Mouse (Mus musculus): Measurements from ENCODE around the gene Ntn5. TPM values are rescaled to one million over a fixed set of nuclear protein-coding genes. Genes with fewer than 3 reads are reported as not detected.
A peak's percentile ranks its signal among the peaks of the same experiment; 100 is the strongest.
"Not testable (repeated sequence)": the region's sequence is repeated elsewhere in the genome, so short reads cannot be mapped to it uniquely, and the experiment has no call there.

The Ntn5 gene
- polyA plus RNA-seq, 1 experiment from 2014 or later: not detected

DNA sequence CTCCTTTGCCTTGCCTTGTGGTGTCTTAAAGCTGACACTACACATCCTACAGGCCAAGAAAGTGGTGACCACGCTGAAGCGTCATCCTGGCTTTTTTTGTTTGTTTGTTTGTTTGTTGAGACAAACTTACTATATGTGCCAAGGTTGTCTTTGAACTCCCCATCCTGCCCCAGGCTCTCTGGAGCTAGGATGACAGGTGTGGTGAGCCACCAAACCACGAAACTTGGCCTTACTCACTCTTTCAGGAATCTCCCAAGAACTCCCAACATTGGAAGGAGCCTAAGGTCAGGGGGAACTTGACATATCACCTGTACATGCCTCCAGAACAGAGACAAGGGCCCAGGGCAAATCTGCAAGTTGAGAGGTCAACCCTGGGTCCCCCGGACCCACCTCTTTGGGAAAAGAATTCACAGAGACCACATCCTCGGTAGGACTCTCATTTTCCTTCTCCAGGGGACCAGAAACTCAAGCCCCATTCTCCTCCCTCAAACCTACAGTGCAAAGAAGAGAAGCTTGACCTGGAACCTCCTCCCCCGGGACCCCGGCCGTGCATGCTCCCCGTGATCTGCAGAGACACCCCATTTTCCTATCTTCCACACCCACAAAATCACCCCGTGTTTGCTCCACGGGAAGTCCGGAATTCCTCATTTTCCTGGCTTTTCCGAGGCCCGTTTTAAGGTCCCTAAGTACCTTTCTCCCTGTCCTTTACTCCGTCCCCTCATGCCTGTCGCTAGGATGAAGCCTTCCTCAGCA lies 41.1 kb upstream of the Ntn5 start:
- Histone ChIP-seq H3K4me1 (peaks cover 37% of the 10 kb centered on the region), H3K4me3 (peak overlapping the region; percentile 48), H3K9me3 (replicated peaks) (no peaks in the 10 kb centered on the region), H3K36me3 (ENCODE audit: poor library complexity, severe bottlenecking) (no peaks in the 10 kb centered on the region), H3K27ac (peak overlapping the region; percentile 86), H3K27me3 (0 out of 2 replicates have a peak, but pooled peaks cover 6% of the 10 kb centered on the region), H3K9ac (peak overlapping the region; percentile 81), H3K4me2 (peak overlapping the region; percentile 87)
- ATAC-seq: no peak
- 32% methylated on average over 16 of the region's 16 CpGs for WGBS

DNA sequence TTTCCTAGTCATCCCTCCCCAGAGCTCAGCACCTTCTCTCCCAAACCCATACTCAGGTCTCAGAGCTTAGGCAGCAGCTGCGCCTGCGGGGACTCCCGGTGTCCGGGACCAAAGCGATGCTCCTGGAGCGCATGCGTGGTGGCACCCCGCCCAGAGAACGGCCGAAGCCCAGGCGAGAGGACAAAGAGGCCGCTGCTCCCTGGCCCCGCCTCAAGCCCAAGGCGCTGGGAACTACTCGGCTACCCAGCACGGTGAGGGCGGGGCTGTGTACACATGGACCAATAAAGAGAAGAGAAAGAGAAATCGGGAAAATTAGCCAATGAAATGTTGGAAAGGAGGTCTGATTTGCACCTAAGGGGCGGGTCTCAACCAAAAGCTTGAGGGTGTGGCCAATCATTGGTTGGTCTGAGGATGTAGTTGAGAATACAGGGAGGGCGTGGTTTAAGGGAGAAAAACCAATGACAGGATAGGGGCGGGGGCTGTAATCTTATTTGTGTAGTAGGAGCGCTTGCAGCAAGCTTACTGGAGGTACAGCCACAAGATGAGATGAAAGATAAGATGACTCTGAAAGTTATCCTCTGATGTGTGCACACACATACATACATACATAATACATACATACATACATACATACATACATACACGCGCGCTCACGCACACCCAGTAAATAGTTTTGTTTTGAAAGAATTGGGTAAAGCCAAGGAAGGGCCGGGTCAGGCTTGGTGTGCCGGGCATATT lies 40.2 kb upstream of the Ntn5 start:
- Histone ChIP-seq H3K27ac (peak overlapping the region; percentile 86), H3K9me3 (replicated peaks) (no peaks in the 10 kb centered on the region), H3K9ac (peak overlapping the region; percentile 81), H3K4me2 (peak overlapping the region; percentile 87), H3K27me3 (0 out of 2 replicates have a peak, but pooled peaks cover 7% of the 10 kb centered on the region), H3K4me3 (peak overlapping the region; percentile 48), H3K36me3 (ENCODE audit: poor library complexity, severe bottlenecking) (no peaks in the 10 kb centered on the region), H3K4me1 (peaks cover 30% of the 10 kb centered on the region)
- under 1% methylated on average over 28 of the region's 28 CpGs for WGBS
- ATAC-seq: peak; percentile 92

DNA sequence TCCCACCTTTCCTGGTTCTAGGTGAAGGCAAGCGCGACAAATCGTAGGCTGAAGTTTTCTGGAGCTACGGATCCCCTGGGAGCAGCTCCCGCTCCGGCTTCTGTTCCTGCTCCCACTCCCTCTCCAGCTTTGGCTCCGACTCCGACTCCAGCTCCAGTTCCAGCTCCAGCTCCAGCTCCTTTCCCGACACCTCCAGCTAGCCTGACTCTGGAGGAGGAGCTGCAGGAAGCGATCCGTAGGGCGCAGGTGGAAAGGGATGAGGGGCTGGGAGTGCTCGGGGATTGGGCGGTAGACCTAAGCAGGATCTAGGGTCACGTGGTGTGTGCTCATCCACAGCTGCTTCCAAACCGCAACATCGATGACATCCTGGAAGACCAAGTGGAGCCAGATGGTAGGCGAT lies 39.6 kb upstream of the Ntn5 start:
- Histone ChIP-seq H3K4me3 (peak overlapping the region; percentile 48), H3K4me1 (peaks cover 30% of the 10 kb centered on the region), H3K27ac (peak overlapping the region; percentile 86), H3K27me3 (0 out of 2 replicates have a peak, but pooled peaks cover 7% of the 10 kb centered on the region), H3K36me3 (ENCODE audit: poor library complexity, severe bottlenecking) (no peaks in the 10 kb centered on the region), H3K4me2 (peak overlapping the region; percentile 87), H3K9me3 (replicated peaks) (no peaks in the 10 kb centered on the region), H3K9ac (peak overlapping the region; percentile 65)
- ATAC-seq: peak; percentile 39
- WGBS: 1% methylated on average over 18 of the region's 18 CpGs

DNA sequence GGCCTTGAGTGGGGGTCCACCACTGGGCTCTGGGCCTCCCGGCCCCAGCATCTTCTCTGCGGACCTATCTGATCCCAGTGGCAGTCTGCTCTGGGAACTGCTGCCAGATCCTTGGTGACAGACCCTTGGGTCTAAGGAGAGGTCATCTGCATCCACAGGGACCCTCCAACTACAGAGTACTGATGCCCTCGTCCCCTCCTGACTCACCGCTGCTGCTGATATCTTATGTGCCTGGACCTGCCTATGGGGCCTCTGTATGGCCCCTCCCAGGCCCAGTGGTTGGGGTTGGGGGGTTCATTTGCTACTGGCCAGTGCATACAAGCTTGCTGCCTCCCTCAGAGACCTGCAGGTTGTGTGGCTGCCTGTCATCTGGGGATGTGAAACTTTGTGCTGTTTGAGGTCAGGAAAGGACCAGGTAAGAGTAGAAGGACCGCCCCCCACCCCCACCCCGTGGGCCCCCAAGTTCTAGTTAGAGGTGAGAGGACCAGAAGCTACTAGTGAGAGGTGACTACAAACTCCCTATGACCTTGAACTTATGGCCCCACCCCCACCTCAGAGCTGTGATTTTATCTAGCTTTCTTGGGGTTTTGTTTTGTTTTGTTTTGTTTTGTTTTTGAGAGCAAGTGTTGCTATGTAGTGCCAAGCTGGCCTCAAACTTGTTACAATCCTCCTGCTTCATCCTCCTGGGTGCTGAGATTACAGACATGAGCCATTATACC lies 38.8 kb upstream of the Ntn5 start:
- peak overlapping the region; percentile 86 for H3K27ac ChIP-seq
- H3K9ac ChIP-seq: peak overlapping the region; percentile 65; the same call in 1 of the 2 replicates
- H3K4me3 ChIP-seq: peak overlapping the region; percentile 48; the same call in 1 of the 2 replicates
- peak overlapping the region; percentile 87 for H3K4me2 ChIP-seq
- WGBS: 71% methylated on average over 6 of the region's 6 CpGs
- H3K4me1 ChIP-seq: peaks cover 30% of the 10 kb centered on the region
- no peaks in the 10 kb centered on the region for H3K9me3 ChIP-seq (replicated peaks)
- H3K27me3 ChIP-seq: 0 out of 2 replicates have a peak, but pooled peaks cover 7% of the 10 kb centered on the region
- no peak for ATAC-seq
- no peaks in the 10 kb centered on the region for H3K36me3 ChIP-seq (ENCODE audit: poor library complexity, severe bottlenecking)

DNA sequence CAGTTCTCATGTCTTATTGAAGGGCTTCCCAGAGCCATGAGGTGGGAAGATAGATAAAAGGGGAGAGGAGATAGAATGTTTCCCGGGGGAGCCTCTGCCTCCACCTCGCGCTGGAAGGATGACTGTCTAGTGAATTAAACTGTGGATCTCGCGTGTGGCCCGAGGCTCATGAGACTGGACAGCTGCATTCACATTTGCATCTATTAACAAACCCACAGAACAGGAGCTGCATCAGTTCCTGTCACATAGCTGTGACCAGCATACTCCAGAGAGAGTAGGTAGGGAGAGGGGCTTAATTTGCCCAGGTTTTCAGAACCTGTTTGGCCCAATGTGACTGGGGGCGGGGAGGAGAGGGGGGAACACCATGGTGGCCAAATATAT lies 38.2 kb upstream of the Ntn5 start:
- H3K4me2 ChIP-seq: no peak overlapping the region
- H3K36me3 ChIP-seq (ENCODE audit: poor library complexity, severe bottlenecking): no peaks in the 10 kb centered on the region
- peaks cover 30% of the 10 kb centered on the region for H3K4me1 ChIP-seq
- H3K27me3 ChIP-seq: 0 out of 2 replicates have a peak, but pooled peaks cover 7% of the 10 kb centered on the region
- H3K9ac ChIP-seq: no peak overlapping the region
- ATAC-seq: no peak
- H3K27ac ChIP-seq: no peak overlapping the region
- H3K4me3 ChIP-seq: no peak overlapping the region
- WGBS: 89% methylated on average over 7 of the region's 7 CpGs
- no peaks in the 10 kb centered on the region for H3K9me3 ChIP-seq (replicated peaks)

DNA sequence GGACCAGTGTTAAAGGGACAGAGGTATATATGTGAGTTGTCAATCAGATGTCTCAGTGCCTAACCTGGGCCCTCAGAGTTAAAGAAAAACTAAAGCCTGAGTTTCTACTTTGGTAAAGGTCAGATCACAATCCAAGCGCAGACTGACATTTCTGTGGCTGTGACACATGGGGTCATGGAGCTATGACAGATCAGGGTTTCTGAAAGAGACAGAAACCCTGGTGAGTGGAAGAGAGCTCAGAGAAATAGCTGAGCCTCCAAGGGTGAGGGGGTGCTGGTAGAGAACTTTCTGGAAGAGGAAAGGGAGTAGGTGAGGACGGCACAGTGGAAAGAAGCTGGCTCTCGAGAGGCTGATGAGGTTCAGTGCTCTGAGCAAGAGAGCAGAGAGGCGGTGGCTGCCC lies 37.2 kb upstream of the Ntn5 start:
- no peak for ATAC-seq
- Histone ChIP-seq H3K9me3 (replicated peaks) (no peaks in the 10 kb centered on the region), H3K36me3 (ENCODE audit: poor library complexity, severe bottlenecking) (no peaks in the 10 kb centered on the region), H3K27me3 (0 out of 2 replicates have a peak, but pooled peaks cover 7% of the 10 kb centered on the region), H3K4me2 (no peak overlapping the region), H3K9ac (no peak overlapping the region), H3K27ac (no peak overlapping the region), H3K4me3 (no peak overlapping the region), H3K4me1 (peaks cover 26% of the 10 kb centered on the region)
- 82% methylated on average over 4 of the region's 4 CpGs for WGBS

DNA sequence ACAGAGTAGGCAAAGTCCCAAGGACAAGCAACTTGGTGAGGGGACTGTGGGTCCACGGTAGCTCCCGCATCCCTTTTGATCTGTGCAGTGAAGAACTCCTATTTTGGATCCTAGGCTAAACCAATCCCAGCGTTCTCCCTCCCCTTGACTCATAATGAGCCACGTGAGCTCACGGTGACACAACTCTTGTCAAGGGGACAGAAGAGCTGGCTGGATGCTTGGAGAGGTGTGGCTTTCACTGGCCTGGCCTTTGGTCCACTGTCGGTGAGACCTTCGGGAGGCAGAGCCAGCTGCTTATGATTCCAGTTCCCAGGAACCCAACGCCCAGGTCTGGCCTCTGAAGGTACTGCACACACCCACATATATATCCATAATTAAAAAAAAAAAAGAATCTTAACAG lies 34.5 kb upstream of the Ntn5 start:
- Histone ChIP-seq H3K27me3 (0 out of 2 replicates have a peak, but pooled peaks cover 7% of the 10 kb centered on the region), H3K4me3 (no peak overlapping the region), H3K4me1 (peaks cover 8% of the 10 kb centered on the region), H3K9me3 (replicated peaks) (no peaks in the 10 kb centered on the region), H3K27ac (no peak overlapping the region), H3K9ac (no peak overlapping the region), H3K36me3 (ENCODE audit: poor library complexity, severe bottlenecking) (no peaks in the 10 kb centered on the region), H3K4me2 (no peak overlapping the region)
- no peak for ATAC-seq
- 83% methylated on average over 8 of the region's 8 CpGs for WGBS

DNA sequence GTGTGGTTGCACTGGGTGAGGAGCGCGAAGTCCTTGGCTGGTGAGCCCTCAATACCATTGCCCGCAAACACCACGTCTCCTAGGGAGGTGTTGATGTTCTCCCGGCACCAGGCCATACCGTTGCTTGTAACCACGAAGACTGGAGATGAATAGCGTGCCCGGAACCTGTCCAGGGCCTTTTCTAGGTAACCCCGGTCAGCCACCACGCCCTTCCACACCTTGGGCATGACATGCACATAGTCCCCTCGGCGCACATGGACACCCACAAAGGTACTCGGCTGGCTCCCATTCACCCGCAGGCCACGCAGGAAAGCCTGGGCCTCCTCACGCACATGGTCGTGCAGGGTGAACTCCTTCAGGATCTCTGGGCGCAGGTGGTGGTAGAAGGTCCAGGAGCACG lies 33.3 kb upstream of the Ntn5 start:
- ATAC-seq: not testable (repeated sequence)
- 95% methylated on average over 20 of the region's 20 CpGs for WGBS

DNA sequence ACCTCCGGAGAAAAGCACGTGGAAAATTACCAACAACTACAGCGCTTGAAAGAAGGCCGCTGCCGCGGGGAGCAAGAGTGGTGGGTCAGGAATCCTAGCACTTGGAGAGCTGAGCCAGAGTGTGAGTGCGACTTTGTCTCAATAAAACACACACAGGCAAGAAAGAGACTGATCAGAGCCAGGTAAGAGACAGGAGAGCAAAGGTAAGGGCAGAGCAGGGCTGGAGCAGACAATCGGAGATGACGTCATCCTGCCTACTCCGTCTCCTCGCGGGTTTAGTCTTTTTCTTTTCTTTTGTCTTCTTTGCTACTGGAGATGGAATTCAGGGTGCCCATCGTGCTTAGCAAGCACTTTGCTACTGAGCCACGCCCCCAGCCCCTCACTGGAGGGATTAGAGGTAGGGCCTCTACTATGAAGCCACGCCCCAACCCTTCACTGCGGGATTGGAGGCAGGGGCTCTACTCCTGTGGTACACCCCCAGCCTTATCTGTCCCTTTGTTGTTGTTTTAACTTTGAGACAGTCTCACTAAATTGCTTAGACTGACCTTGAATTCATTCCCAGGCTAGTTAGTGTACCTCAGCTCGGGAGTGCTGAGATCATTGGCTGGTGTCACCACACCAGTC lies 29.3 kb upstream of the Ntn5 start:
- 30% methylated on average over 17 of the region's 17 CpGs for WGBS
- Histone ChIP-seq H3K36me3 (ENCODE audit: poor library complexity, severe bottlenecking) (no peaks in the 10 kb centered on the region), H3K4me2 (peak overlapping the region; percentile 40), H3K4me1 (peaks cover 5% of the 10 kb centered on the region; the same call in 1 of the 2 replicates), H3K4me3 (no peak overlapping the region), H3K27ac (no peak overlapping the region), H3K27me3 (no peaks in the 10 kb centered on the region), H3K9me3 (replicated peaks) (no peaks in the 10 kb centered on the region), H3K9ac (no peak overlapping the region)
- ATAC-seq: peak; percentile 43; the same call in 1 of the 2 replicates

More for the DNA sequence above, 33.3 kb upstream of the Ntn5 start:
- not testable (repeated sequence) for H3K4me3 ChIP-seq; H3K36me3 ChIP-seq (ENCODE audit: poor library complexity, severe bottlenecking); H3K4me1 ChIP-seq; H3K4me2 ChIP-seq; H3K27ac ChIP-seq; H3K9ac ChIP-seq; H3K27me3 ChIP-seq; H3K9me3 ChIP-seq (replicated peaks)

DNA sequence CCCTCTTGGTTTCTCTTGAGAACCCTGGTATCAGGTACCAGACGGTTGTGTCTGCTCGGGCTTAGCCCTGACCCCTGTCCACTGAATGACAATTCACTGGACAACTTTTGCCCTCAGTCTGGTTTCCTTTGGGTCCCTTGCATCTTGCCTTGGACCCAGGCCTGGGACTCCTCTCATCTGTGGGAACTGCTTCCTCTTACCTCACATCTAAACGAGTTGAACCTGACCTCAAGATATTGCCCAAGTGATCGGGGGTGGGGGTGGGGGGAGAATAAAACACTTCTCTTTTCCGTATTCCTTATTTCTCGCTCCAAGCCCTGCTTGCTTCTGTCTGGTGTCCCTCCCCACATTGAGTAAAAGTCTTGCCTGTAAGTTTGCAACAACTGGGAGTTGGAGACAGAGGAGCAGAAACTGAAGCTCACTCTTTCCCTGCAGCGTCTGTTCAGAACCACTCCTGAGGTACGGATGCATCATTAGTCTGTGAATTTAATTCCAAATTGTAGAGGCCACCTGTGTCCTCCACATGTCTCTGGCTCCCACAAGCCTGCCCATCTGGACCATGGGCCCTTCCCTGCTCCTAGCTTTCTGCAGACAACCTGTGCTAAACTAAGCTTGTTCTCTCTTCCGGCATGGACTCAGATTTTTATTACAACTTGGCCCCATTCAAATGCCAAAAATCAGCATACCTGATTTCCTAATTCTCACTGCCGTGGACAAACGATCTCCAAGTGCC lies 22.9 kb upstream of the Ntn5 start:
- WGBS: 83% methylated on average over 11 of the region's 11 CpGs
- Histone ChIP-seq H3K4me2 (no peak overlapping the region), H3K9ac (no peak overlapping the region), H3K4me3 (no peak overlapping the region), H3K27ac (no peak overlapping the region), H3K27me3 (no peaks in the 10 kb centered on the region), H3K9me3 (replicated peaks) (no peaks in the 10 kb centered on the region), H3K36me3 (ENCODE audit: poor library complexity, severe bottlenecking) (no peaks in the 10 kb centered on the region), H3K4me1 (no peaks in the 10 kb centered on the region)
- ATAC-seq: no peak

DNA sequence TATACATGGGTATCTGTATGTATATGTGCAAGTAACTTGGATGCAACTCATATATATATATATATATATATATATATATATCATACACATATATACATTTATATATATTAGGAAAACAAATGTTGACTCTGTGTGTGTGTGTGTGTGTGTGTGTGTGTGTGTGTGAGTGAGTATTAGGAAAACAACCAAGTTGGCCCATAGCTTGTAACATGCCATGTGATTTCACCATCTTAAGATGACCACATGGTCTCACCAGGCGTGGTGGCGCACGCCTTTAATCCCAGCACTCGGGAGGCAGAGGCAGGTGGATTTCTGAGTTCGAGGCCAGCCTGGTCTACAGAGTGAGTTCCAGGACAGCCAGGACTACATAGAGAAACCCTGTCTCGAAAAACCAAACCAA lies 22.1 kb upstream of the Ntn5 start:
- not testable (repeated sequence) for ATAC-seq

More for the DNA sequence above, 22.1 kb upstream of the Ntn5 start:
- H3K4me1 ChIP-seq; H3K4me2 ChIP-seq; H3K36me3 ChIP-seq (ENCODE audit: poor library complexity, severe bottlenecking); H3K4me3 ChIP-seq; H3K27ac ChIP-seq; H3K9me3 ChIP-seq (replicated peaks); H3K27me3 ChIP-seq; H3K9ac ChIP-seq: not testable (repeated sequence)
- WGBS: 90% methylated on average over 6 of the region's 6 CpGs
